Mouse (Mus musculus): ENCODE results near the gene Slc39a8. TPM values are rescaled to one million over a fixed set of nuclear protein-coding genes. Genes with fewer than 3 reads are reported as not detected.
A peak's percentile ranks its signal among the peaks of the same experiment; 100 is the strongest.

Gene Slc39a8
- total and polyA plus RNA-seq, 3 experiments: 19.8 to 21.5 TPM; not detected in 1

DNA sequence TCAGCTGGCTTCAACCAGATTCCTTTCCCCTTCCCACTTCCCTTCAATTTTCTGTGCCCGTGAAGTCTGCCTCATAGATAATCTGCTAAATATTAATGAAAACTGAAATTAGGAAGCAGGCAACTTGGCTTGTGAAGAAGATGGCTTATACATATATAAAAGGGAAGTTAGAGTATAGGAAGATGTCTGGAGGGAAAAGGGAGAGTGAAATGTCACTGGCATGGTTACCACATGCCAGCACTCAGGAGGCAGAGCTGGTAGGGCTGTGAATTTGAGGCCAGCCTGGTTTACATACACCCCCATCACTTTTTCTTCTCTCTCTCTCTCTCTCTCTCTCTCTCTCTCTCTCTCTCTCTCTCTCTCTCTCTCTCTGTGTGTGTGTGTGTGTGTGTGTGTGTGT is 8.0 kb upstream of the Slc39a8 start:
- Histone ChIP-seq H3K27ac (ENCODE audit: control insufficient read depth, low read depth, low read length) (no peak overlapping the region), H3K4me1 (ENCODE audit: control insufficient read depth in 1 of 2, insufficient read depth in 2 of 2, low read length in 2 of 2) (no peaks in the 10 kb centered on the region), H3K9ac (ENCODE audit: control insufficient read depth, low read depth, low read length, poor library complexity, severe bottlenecking) (no peak overlapping the region), H3K36me3 (ENCODE audit: control insufficient read depth in 1 of 2, insufficient read depth in 2 of 2, low read length in 2 of 2) (no peaks in the 10 kb centered on the region), H3K27me3 (ENCODE audit: control insufficient read depth in 1 of 2, insufficient read depth in 2 of 2, low read length in 2 of 2) (no peaks in the 10 kb centered on the region), H3K79me2 (ENCODE audit: control insufficient read depth, insufficient read depth, low read length, poor library complexity) (no peaks in the 10 kb centered on the region), H3K4me3 (ENCODE audit: control insufficient read depth in 1 of 2, insufficient read depth in 1 of 2, low read depth in 2 of 2, low read length in 2 of 2) (no peak overlapping the region), H3K9me3 (replicated peaks; ENCODE audit: insufficient read depth, low read length) (no peaks in the 10 kb centered on the region)
- TF ChIP-seq TCF12 (IDR thresholded peaks at IDR 0.05; ENCODE audit: low read depth, low read length): no peak
- no peak for TF ChIP-seq SIN3A (IDR thresholded peaks at IDR 0.05; ENCODE audit: low read length)
- no peak for TF ChIP-seq MYB (IDR thresholded peaks at IDR 0.05; ENCODE audit: low read depth, low read length)
- no peak for TF ChIP-seq KAT2A (conservative IDR thresholded peaks at IDR 0.05; ENCODE audit: low read depth, low read length)
- TF ChIP-seq EP300 (IDR thresholded peaks at IDR 0.05; ENCODE audit: low read depth in 1 of 2, low read length in 2 of 2): no peak
- TF ChIP-seq NELFE (IDR thresholded peaks at IDR 0.05; ENCODE audit: low read depth, low read length): no peak
- TF ChIP-seq USF1 (IDR thresholded peaks at IDR 0.05; ENCODE audit: low read depth, low read length): no peak
- no peak for TF ChIP-seq MYC (IDR thresholded peaks at IDR 0.05; ENCODE audit: low read depth, low read length)
- no peak for TF ChIP-seq HCFC1 (IDR thresholded peaks at IDR 0.05; ENCODE audit: low read depth, low read length)
- TF ChIP-seq MEF2A (IDR thresholded peaks at IDR 0.05; ENCODE audit: extremely low read depth, insufficient replicate concordance, low read depth, low read length, poor library complexity, severe bottlenecking): no peak
- no peak for TF ChIP-seq UBTF (IDR thresholded peaks at IDR 0.05; ENCODE audit: borderline replicate concordance, insufficient read depth, low read depth, low read length)
- TF ChIP-seq CHD1 (IDR thresholded peaks at IDR 0.05; ENCODE audit: low read depth, low read length): no peak
- TF ChIP-seq POLR2AphosphoS2 (IDR thresholded peaks at IDR 0.05; ENCODE audit: low read length): no peak
- TF ChIP-seq RCOR1 (IDR thresholded peaks at IDR 0.05; ENCODE audit: low read depth, low read length): no peak
- no peak for TF ChIP-seq MAZ (IDR thresholded peaks at IDR 0.05; ENCODE audit: low read depth, low read length)
- peak; percentile 18 for DNase-seq (ENCODE audit: low read depth, low spot score)

DNA sequence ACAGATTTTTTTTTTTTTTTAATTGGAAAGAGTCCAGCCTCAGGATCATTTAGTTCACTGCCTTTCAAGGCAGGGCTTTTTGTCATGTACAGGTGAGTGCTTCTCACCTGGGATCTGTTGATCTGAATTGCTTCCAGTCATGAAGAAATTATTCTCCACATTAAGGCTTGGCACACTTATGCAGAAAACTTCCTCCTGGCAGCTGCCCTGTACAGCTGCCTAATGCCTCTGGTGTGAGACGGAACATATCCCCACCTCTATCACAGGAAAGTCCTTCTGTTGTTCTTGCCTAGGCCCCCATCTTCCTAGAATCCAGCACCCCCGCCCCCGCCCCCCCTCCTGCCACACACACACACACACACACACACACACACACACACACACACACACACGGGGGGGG is 643 bp upstream of the Slc39a8 start:
- Histone ChIP-seq H3K79me2 (ENCODE audit: control insufficient read depth, insufficient read depth, low read length, poor library complexity) (peaks cover 2% of the 10 kb centered on the region; the same call in 1 of the 2 replicates), H3K27ac (ENCODE audit: control insufficient read depth, low read depth, low read length) (no peak overlapping the region), H3K27me3 (ENCODE audit: control insufficient read depth in 1 of 2, insufficient read depth in 2 of 2, low read length in 2 of 2) (no peaks in the 10 kb centered on the region), H3K4me3 (ENCODE audit: control insufficient read depth in 1 of 2, insufficient read depth in 1 of 2, low read depth in 2 of 2, low read length in 2 of 2) (peak overlapping the region; percentile 72 to 91), H3K4me1 (ENCODE audit: control insufficient read depth in 1 of 2, insufficient read depth in 2 of 2, low read length in 2 of 2) (peaks cover 8 to 9% of the 10 kb centered on the region in 2 experiments; a peak in 3 of 4 replicates), H3K9me3 (replicated peaks; ENCODE audit: insufficient read depth, low read length) (no peaks in the 10 kb centered on the region), H3K36me3 (ENCODE audit: control insufficient read depth in 1 of 2, insufficient read depth in 2 of 2, low read length in 2 of 2) (peaks cover 0 to 22% of the 10 kb centered on the region in 2 experiments; a peak in 2 of 4 replicates), H3K9ac (ENCODE audit: control insufficient read depth, low read depth, low read length, poor library complexity, severe bottlenecking) (peak overlapping the region; percentile 73)
- peak; percentile 46 for DNase-seq (ENCODE audit: low read depth, low spot score)
- TF ChIP-seq CTCF (IDR thresholded peaks at IDR 0.05 in 2 of 3, conservative IDR thresholded peaks at IDR 0.05 in 1 of 3; ENCODE audit: control insufficient read depth in 1 of 3, insufficient read depth in 1 of 3, low read depth in 2 of 3, low read length in 3 of 3, poor library complexity in 1 of 3, severe bottlenecking in 1 of 3): no peak
- no peak for TF ChIP-seq ZMIZ1 (IDR thresholded peaks at IDR 0.05; ENCODE audit: low read depth, low read length)
- no peak for TF ChIP-seq E2F4 (IDR thresholded peaks at IDR 0.05; ENCODE audit: borderline replicate concordance, low read depth, low read length)
- no peak for TF ChIP-seq JUND (IDR thresholded peaks at IDR 0.05; ENCODE audit: low read depth, low read length)
- TF ChIP-seq MEF2A (IDR thresholded peaks at IDR 0.05; ENCODE audit: extremely low read depth, insufficient replicate concordance, low read depth, low read length, poor library complexity, severe bottlenecking): no peak
- 0 out of 2 replicates have a peak, but pooled peaks have one; percentile 5 for TF ChIP-seq TBP (IDR thresholded peaks at IDR 0.05; ENCODE audit: low read depth, low read length)
- TF ChIP-seq ZKSCAN1 (IDR thresholded peaks at IDR 0.05; ENCODE audit: low read depth, low read length): no peak
